Mouse (Mus musculus) neutrophil, adult 65 days (primary cell): ENCODE data around the gene Gm14632. TPM values are rescaled to one million over a fixed set of nuclear protein-coding genes. Genes with fewer than 3 reads are reported as not detected.

Source experiments
- total RNA-seq: library from RNA; stranded (reverse); gene quantifications from 2 replicates; pipeline ENCODE4 v1.2.4, GENCODE M21; 2023

Gene Gm14632
- not detected in 2 replicates for total RNA-seq

GRCm38 (mm10) chrX:30329472-30329871, at the start of gene Gm14632:
Gene Gm14632 (plus strand): TSS chrX:30329772.

